Mouse (Mus musculus) liver, embryonic 15.5 days (tissue): ENCODE data around the gene Cep68. TPM values are rescaled to one million over a fixed set of nuclear protein-coding genes. Genes with fewer than 3 reads are reported as not detected.
"Not testable (repeated sequence)": the region's sequence is repeated elsewhere in the genome, so short reads cannot be mapped to it uniquely, and the experiment has no call there.

Source experiments
- ATAC-seq: fragments of 200-750 bp; cut with Nextera tagmentation; 2 replicates; pipeline ENCODE4 v1.8.0; 2017; ENCODE audit warnings: moderate number of reproducible peaks, mild to moderate bottlenecking, moderate library complexity; ENCODE audit not compliant: insufficient read depth
- H3K27ac ChIP-seq: fragments of 300-500 bp; sonication (generic); replicated peaks from 2 replicates; pipeline ENCODE4 v1.5.1; 2015; ENCODE audit warnings: mild to moderate bottlenecking, inconsistent platforms
- H3K27me3 ChIP-seq: fragments of 300-500 bp; sonication (generic); 2 replicates; pipeline ENCODE4 v1.6.1; 2015; ENCODE audit warnings: mild to moderate bottlenecking, inconsistent platforms
- H3K36me3 ChIP-seq: fragments of 300-500 bp; sonication (generic); replicated peaks from 2 replicates; pipeline ENCODE4 v1.6.1; 2015; ENCODE audit warnings: moderate library complexity, mild to moderate bottlenecking, inconsistent platforms
- H3K4me1 ChIP-seq: fragments of 300-500 bp; sonication (generic); replicated peaks from 2 replicates; pipeline ENCODE4 v1.6.1; 2015; ENCODE audit warnings: inconsistent platforms
- H3K4me2 ChIP-seq: fragments of 300-500 bp; sonication (generic); 2 replicates; pipeline ENCODE4 v1.6.1; 2015; ENCODE audit warnings: moderate library complexity, mild to moderate bottlenecking, inconsistent platforms
- H3K4me3 ChIP-seq: fragments of 300-500 bp; sonication (generic); replicated peaks from 2 replicates; pipeline ENCODE4 v1.5.1; 2015; ENCODE audit warnings: mild to moderate bottlenecking, inconsistent platforms
- H3K9ac ChIP-seq: fragments of 300-500 bp; sonication (generic); 2 replicates; pipeline ENCODE4 v1.6.1; 2015; ENCODE audit warnings: moderate library complexity, mild to moderate bottlenecking, inconsistent platforms
- H3K9me3 ChIP-seq: fragments of 300-500 bp; sonication (generic); replicated peaks from 2 replicates; pipeline ENCODE4 v1.6.1; 2016; ENCODE audit warnings: inconsistent platforms
- WGBS: fragments of 180-500 bp; shearing (Covaris S2); methylation state at CpG from one replicate; pipeline ENCODE4 v1.1.7; 2015; ENCODE audit warnings: mixed read lengths; ENCODE audit not compliant: insufficient replicate concordance; 5-methylcytosine and 5-hydroxymethylcytosine counted together
- polyA plus RNA-seq: library from polyadenylated mRNA; unstranded; fragments of >200 nt; fragmentation: Nextera tagmentation; extraction: Ambion mirVana; gene quantifications from 2 replicates; pipeline ENCODE4 v1.2.1, GENCODE M21; 2015

Cep68 gene
- polyA plus RNA-seq, 1 experiment from 2014 or later: 7.0 TPM

GRCm38 (mm10) chr11:20224196-20224595, 25.0 kb downstream of the Cep68 start:
- Histone ChIP-seq H3K4me1 (0 out of 2 replicates have a peak, but pooled peaks cover 2% of the 10 kb centered on the region), H3K9me3 (no peaks in the 10 kb centered on the region), H3K9ac (no peak overlapping the region), H3K4me3 (no peak overlapping the region), H3K27me3 (no peaks in the 10 kb centered on the region), H3K27ac (no peak overlapping the region), H3K36me3 (peaks cover 83% of the 10 kb centered on the region), H3K4me2 (no peak overlapping the region)
- 75% methylated on average over 6 of the region's 6 CpGs for WGBS
- no peak for ATAC-seq

- not testable (repeated sequence) for H3K9me3 ChIP-seq, H3K9ac ChIP-seq, H3K27ac ChIP-seq, H3K4me2 ChIP-seq, ATAC-seq, H3K4me1 ChIP-seq, H3K27me3 ChIP-seq, H3K4me3 ChIP-seq
- WGBS: 67% methylated on average over 1 of the region's 1 CpGs
- peaks cover 83% of the 10 kb centered on the region for H3K36me3 ChIP-seq
Observed at GRCm38 (mm10) chr11:20221671-20222070, 27.6 kb downstream of the Cep68 start.

- Histone ChIP-seq H3K4me2 (no peak overlapping the region), H3K4me1 (peaks cover 13% of the 10 kb centered on the region), H3K4me3 (no peak overlapping the region), H3K9me3 (no peaks in the 10 kb centered on the region), H3K27ac (no peak overlapping the region), H3K36me3 (peaks cover 59% of the 10 kb centered on the region), H3K9ac (no peak overlapping the region), H3K27me3 (no peaks in the 10 kb centered on the region)
- no peak for ATAC-seq
- WGBS: 96% methylated on average over 1 of the region's 1 CpGs
Observed at GRCm38 (mm10) chr11:20217227-20217626, 32.0 kb downstream of the Cep68 start.

GRCm38 (mm10) chr11:20216415-20216814, 32.8 kb downstream of the Cep68 start:
- ATAC-seq: no peak
- Histone ChIP-seq H3K36me3 (peaks cover 55% of the 10 kb centered on the region), H3K27me3 (no peaks in the 10 kb centered on the region), H3K4me2 (no peak overlapping the region), H3K4me3 (no peak overlapping the region), H3K4me1 (peaks cover 16% of the 10 kb centered on the region), H3K9ac (no peak overlapping the region), H3K9me3 (no peaks in the 10 kb centered on the region), H3K27ac (no peak overlapping the region)
- 75% methylated on average over 4 of the region's 4 CpGs for WGBS

- Histone ChIP-seq H3K4me3 (no peak overlapping the region), H3K4me2 (no peak overlapping the region), H3K9me3 (no peaks in the 10 kb centered on the region), H3K27me3 (no peaks in the 10 kb centered on the region), H3K9ac (no peak overlapping the region), H3K27ac (no peak overlapping the region), H3K4me1 (peaks cover 30% of the 10 kb centered on the region), H3K36me3 (peaks cover 42% of the 10 kb centered on the region)
- 92% methylated on average over 1 of the region's 1 CpGs for WGBS
- ATAC-seq: no peak
Observed at GRCm38 (mm10) chr11:20214779-20215178, 34.5 kb downstream of the Cep68 start.

- H3K4me1 ChIP-seq: peaks cover 52% of the 10 kb centered on the region
- 23% methylated on average over 2 of the region's 2 CpGs for WGBS
Observed at GRCm38 (mm10) chr11:20211838-20212237, 37.4 kb downstream of the Cep68 start.

GRCm38 (mm10) chr11:20207589-20207988, 41.6 kb downstream of the Cep68 start:
- no peaks in the 10 kb centered on the region for H3K27me3 ChIP-seq
- H3K27ac ChIP-seq: no peak overlapping the region
- no peak overlapping the region for H3K4me3 ChIP-seq
- no peak overlapping the region for H3K9ac ChIP-seq
- no peaks in the 10 kb centered on the region for H3K9me3 ChIP-seq
- no peak overlapping the region for H3K4me2 ChIP-seq
- ATAC-seq: no peak
- peaks cover 77% of the 10 kb centered on the region for H3K4me1 ChIP-seq
- peaks cover 8% of the 10 kb centered on the region; the same call in 1 of the 2 replicates for H3K36me3 ChIP-seq
- 82% methylated on average over 2 of the region's 2 CpGs for WGBS

More at GRCm38 (mm10) chr11:20211838-20212237, 37.4 kb downstream of the Cep68 start:
- no peak overlapping the region for H3K4me2 ChIP-seq
- no peaks in the 10 kb centered on the region for H3K27me3 ChIP-seq
- peaks cover 25% of the 10 kb centered on the region for H3K36me3 ChIP-seq
- H3K9me3 ChIP-seq: no peaks in the 10 kb centered on the region
- ATAC-seq: no peak
- H3K27ac ChIP-seq: no peak overlapping the region
- no peak overlapping the region for H3K9ac ChIP-seq
- H3K4me3 ChIP-seq: no peak overlapping the region

GRCm38 (mm10) chr11:20206626-20207223, 42.5 kb downstream of the Cep68 start:
- no peak for ATAC-seq
- Histone ChIP-seq H3K27ac (no peak overlapping the region), H3K27me3 (no peaks in the 10 kb centered on the region), H3K4me3 (no peak overlapping the region), H3K9ac (no peak overlapping the region), H3K36me3 (peaks cover 8% of the 10 kb centered on the region; the same call in 1 of the 2 replicates), H3K4me2 (no peak overlapping the region), H3K9me3 (no peaks in the 10 kb centered on the region), H3K4me1 (peaks cover 73% of the 10 kb centered on the region)
- WGBS: 22% methylated on average over 2 of the region's 2 CpGs

- Histone ChIP-seq H3K27ac (no peak overlapping the region), H3K4me3 (no peak overlapping the region), H3K36me3 (peaks cover 8% of the 10 kb centered on the region; the same call in 1 of the 2 replicates), H3K9me3 (no peaks in the 10 kb centered on the region), H3K4me1 (peaks cover 66% of the 10 kb centered on the region), H3K27me3 (no peaks in the 10 kb centered on the region), H3K4me2 (no peak overlapping the region; the same call in 1 of the 2 replicates), H3K9ac (no peak overlapping the region)
- WGBS: 65% methylated on average over 4 of the region's 4 CpGs
- ATAC-seq: no peak
Observed at GRCm38 (mm10) chr11:20205538-20205937, 43.7 kb downstream of the Cep68 start.

- H3K4me3 ChIP-seq: no peak overlapping the region
- H3K4me2 ChIP-seq: no peak overlapping the region; the same call in 1 of the 2 replicates
- no peak overlapping the region for H3K9ac ChIP-seq
- no peak for ATAC-seq
- H3K4me1 ChIP-seq: peaks cover 67% of the 10 kb centered on the region
- WGBS: 36% methylated on average over 9 of the region's 9 CpGs
- no peak overlapping the region for H3K27ac ChIP-seq
- peaks cover 8% of the 10 kb centered on the region; the same call in 1 of the 2 replicates for H3K36me3 ChIP-seq
- H3K27me3 ChIP-seq: no peaks in the 10 kb centered on the region
- H3K9me3 ChIP-seq: no peaks in the 10 kb centered on the region
Observed at GRCm38 (mm10) chr11:20204870-20205446, 44.3 kb downstream of the Cep68 start.

GRCm38 (mm10) chr11:20204321-20204720, 44.9 kb downstream of the Cep68 start:
- ATAC-seq: no peak
- Histone ChIP-seq H3K4me1 (peaks cover 63% of the 10 kb centered on the region), H3K9me3 (no peaks in the 10 kb centered on the region), H3K27me3 (no peaks in the 10 kb centered on the region), H3K36me3 (0 out of 2 replicates have a peak, but pooled peaks cover 4% of the 10 kb centered on the region), H3K9ac (0 out of 2 replicates have a peak overlapping the region, but pooled peaks have one; percentile 12), H3K27ac (no peak overlapping the region), H3K4me3 (no peak overlapping the region), H3K4me2 (peak overlapping the region; percentile 29)
- WGBS: 66% methylated on average over 2 of the region's 2 CpGs
